Mouse (Mus musculus): ENCODE data around the gene Cnr2. TPM values are rescaled to one million over a fixed set of nuclear protein-coding genes. Genes with fewer than 3 reads are reported as not detected.

Cnr2 gene
- total RNA-seq, 1 experiment: 0.04 TPM

GRCm38 (mm10) chr4:135883881-135884516, 11.2 kb upstream of the Cnr2 start:
- DNase-seq (ENCODE audit: low read depth, low spot score): no peak
- no peak overlapping the region for H3K27ac ChIP-seq (ENCODE audit: insufficient read depth, low read depth, low read length, poor library complexity, severe bottlenecking)

GRCm38 (mm10) chr4:135884531-135884930, 10.7 kb upstream of the Cnr2 start:
- Histone ChIP-seq H3K4me3 (ENCODE audit: insufficient read depth in 1 of 2, low read depth in 1 of 2, low read length in 2 of 2, poor library complexity in 1 of 2, severe bottlenecking in 1 of 2) (no peak overlapping the region), H3K9me3 (ENCODE audit: control insufficient read depth, insufficient read depth, low read depth, low read length) (no peaks in the 10 kb centered on the region), H3K27ac (ENCODE audit: insufficient read depth, low read depth, low read length, poor library complexity, severe bottlenecking) (no peak overlapping the region), H3K4me1 (ENCODE audit: control insufficient read depth in 2 of 2, insufficient read depth in 2 of 2, low read length in 2 of 2, poor library complexity in 1 of 2) (peaks cover 6 to 18% of the 10 kb centered on the region in 2 experiments; a peak in 3 of 4 replicates), H3K9ac (ENCODE audit: insufficient read depth, low read depth, low read length, poor library complexity, severe bottlenecking) (no peak overlapping the region), H3K36me3 (ENCODE audit: control insufficient read depth, insufficient read depth, low read length, poor library complexity, severe bottlenecking) (no peaks in the 10 kb centered on the region)
- DNase-seq (ENCODE audit: low read depth, low spot score): no peak
- in situ Hi-C loops (cut with MboI; ENCODE audit: low sequenced_read_pairs in 2 of 2, unreplicated experiment in 2 of 2): no loop called here
- TF ChIP-seq ZNF384 (IDR thresholded peaks at IDR 0.05; ENCODE audit: low read depth, low read length) (no peak), ZC3H11A (IDR thresholded peaks at IDR 0.05; ENCODE audit: borderline replicate concordance, low read depth, low read length) (no peak), MAFK (IDR thresholded peaks at IDR 0.05; ENCODE audit: insufficient read depth, low read depth, low read length) (no peak), HCFC1 (IDR thresholded peaks at IDR 0.05; ENCODE audit: borderline replicate concordance, insufficient read depth, low read length) (no peak), CHD2 (IDR thresholded peaks at IDR 0.05; ENCODE audit: low read depth, low read length) (no peak)

More at GRCm38 (mm10) chr4:135883881-135884516, 11.2 kb upstream of the Cnr2 start:
- Histone ChIP-seq H3K9ac (ENCODE audit: insufficient read depth, low read depth, low read length, poor library complexity, severe bottlenecking) (no peak overlapping the region), H3K4me3 (ENCODE audit: insufficient read depth in 1 of 2, low read depth in 1 of 2, low read length in 2 of 2, poor library complexity in 1 of 2, severe bottlenecking in 1 of 2) (no peak overlapping the region), H3K4me1 (ENCODE audit: control insufficient read depth in 2 of 2, insufficient read depth in 2 of 2, low read length in 2 of 2, poor library complexity in 1 of 2) (peaks cover 6 to 18% of the 10 kb centered on the region in 2 experiments; a peak in 3 of 4 replicates), H3K9me3 (ENCODE audit: control insufficient read depth, insufficient read depth, low read depth, low read length) (no peaks in the 10 kb centered on the region), H3K36me3 (ENCODE audit: control insufficient read depth, insufficient read depth, low read length, poor library complexity, severe bottlenecking) (no peaks in the 10 kb centered on the region)
- TF ChIP-seq MAFK (IDR thresholded peaks at IDR 0.05; ENCODE audit: insufficient read depth, low read depth, low read length) (no peak), ZC3H11A (IDR thresholded peaks at IDR 0.05; ENCODE audit: borderline replicate concordance, low read depth, low read length) (no peak), HCFC1 (IDR thresholded peaks at IDR 0.05; ENCODE audit: borderline replicate concordance, insufficient read depth, low read length) (no peak), CHD2 (IDR thresholded peaks at IDR 0.05; ENCODE audit: low read depth, low read length) (no peak), ZNF384 (IDR thresholded peaks at IDR 0.05; ENCODE audit: low read depth, low read length) (no peak)
- in situ Hi-C loops (cut with MboI; ENCODE audit: low sequenced_read_pairs in 2 of 2, unreplicated experiment in 2 of 2): no loop called here

GRCm38 (mm10) chr4:135885676-135886075, 9.5 kb upstream of the Cnr2 start:
- no peak overlapping the region for H3K4me3 ChIP-seq (ENCODE audit: insufficient read depth in 1 of 2, low read depth in 1 of 2, low read length in 2 of 2, poor library complexity in 1 of 2, severe bottlenecking in 1 of 2)
- no peak overlapping the region for H3K27ac ChIP-seq (ENCODE audit: insufficient read depth, low read depth, low read length, poor library complexity, severe bottlenecking)
- DNase-seq (ENCODE audit: low read depth, low spot score): no peak
- no peaks in the 10 kb centered on the region for H3K9me3 ChIP-seq (ENCODE audit: control insufficient read depth, insufficient read depth, low read depth, low read length)
- in situ Hi-C loops (cut with MboI; ENCODE audit: low sequenced_read_pairs in 2 of 2, unreplicated experiment in 2 of 2): no loop called here
- peaks cover 6 to 18% of the 10 kb centered on the region in 2 experiments; a peak in 3 of 4 replicates for H3K4me1 ChIP-seq (ENCODE audit: control insufficient read depth in 2 of 2, insufficient read depth in 2 of 2, low read length in 2 of 2, poor library complexity in 1 of 2)
- H3K9ac ChIP-seq (ENCODE audit: insufficient read depth, low read depth, low read length, poor library complexity, severe bottlenecking): no peak overlapping the region
- H3K36me3 ChIP-seq (ENCODE audit: control insufficient read depth, insufficient read depth, low read length, poor library complexity, severe bottlenecking): no peaks in the 10 kb centered on the region
- TF ChIP-seq ZNF384 (IDR thresholded peaks at IDR 0.05; ENCODE audit: low read depth, low read length): no peak
- no peak for TF ChIP-seq ZC3H11A (IDR thresholded peaks at IDR 0.05; ENCODE audit: borderline replicate concordance, low read depth, low read length)
- no peak for TF ChIP-seq HCFC1 (IDR thresholded peaks at IDR 0.05; ENCODE audit: borderline replicate concordance, insufficient read depth, low read length)
- TF ChIP-seq CHD2 (IDR thresholded peaks at IDR 0.05; ENCODE audit: low read depth, low read length): no peak
- no peak for TF ChIP-seq MAFK (IDR thresholded peaks at IDR 0.05; ENCODE audit: insufficient read depth, low read depth, low read length)

- no peak for TF ChIP-seq HCFC1 (IDR thresholded peaks at IDR 0.05; ENCODE audit: borderline replicate concordance, insufficient read depth, low read length)
- no peak for TF ChIP-seq CHD2 (IDR thresholded peaks at IDR 0.05; ENCODE audit: low read depth, low read length)
- TF ChIP-seq ZNF384 (IDR thresholded peaks at IDR 0.05; ENCODE audit: low read depth, low read length): no peak
- no peaks in the 10 kb centered on the region for H3K9me3 ChIP-seq (ENCODE audit: control insufficient read depth, insufficient read depth, low read depth, low read length)
- H3K4me3 ChIP-seq (ENCODE audit: insufficient read depth in 1 of 2, low read depth in 1 of 2, low read length in 2 of 2, poor library complexity in 1 of 2, severe bottlenecking in 1 of 2): no peak overlapping the region
- H3K27ac ChIP-seq (ENCODE audit: insufficient read depth, low read depth, low read length, poor library complexity, severe bottlenecking): no peak overlapping the region
- H3K4me1 ChIP-seq (ENCODE audit: control insufficient read depth in 2 of 2, insufficient read depth in 2 of 2, low read length in 2 of 2, poor library complexity in 1 of 2): peaks cover 6 to 18% of the 10 kb centered on the region in 2 experiments; a peak in 3 of 4 replicates
- H3K9ac ChIP-seq (ENCODE audit: insufficient read depth, low read depth, low read length, poor library complexity, severe bottlenecking): no peak overlapping the region
- no peaks in the 10 kb centered on the region for H3K36me3 ChIP-seq (ENCODE audit: control insufficient read depth, insufficient read depth, low read length, poor library complexity, severe bottlenecking)
- in situ Hi-C loops (cut with MboI; ENCODE audit: low sequenced_read_pairs in 2 of 2, unreplicated experiment in 2 of 2): no loop called here
- DNase-seq (ENCODE audit: low read depth, low spot score): no peak
Measured at GRCm38 (mm10) chr4:135886184-135886583, 9.0 kb upstream of the Cnr2 start.
